In genomic region chr11:62933099-62933498, GRCm38 (mm10) we compare ENCODE assay signal across 26 mouse cellular contexts. TPM values are rescaled to one million over a fixed set of nuclear protein-coding genes. Genes with fewer than 3 reads are reported as not detected.
A peak's percentile ranks its signal among the peaks of the same experiment; 100 is the strongest.
DNase-seq lines count a peak whose midpoint lies in the region; TF ChIP-seq lines count a peak whose summit lies in the region.
"Had no signal": no experiment of that assay in that cellular context is flagged by ENCODE, and none has a peak within 500 bp of the region (broad histone marks: within the 10 kb centered on the region; RNA-seq: fewer than 3 reads in every experiment).

No protein-coding gene starts in this region.

- peak; percentile 25; the same call in 1 of the 2 replicates for TF ChIP-seq CTCF in liver, adult 2 months (IDR thresholded peaks at IDR 0.05; ENCODE audit: low read depth, low read length)
- peak; percentile 49 for TF ChIP-seq CTCF in ES-Bruce4 (IDR thresholded peaks at IDR 0.05; ENCODE audit: low read depth, low read length)
- TF ChIP-seq CTCF in cortical plate, adult 2 months (IDR thresholded peaks at IDR 0.05; ENCODE audit: extremely low read depth, insufficient read depth, low read length) = 0 out of 2 replicates have a peak, but pooled peaks have one; percentile 12

- H3K4me1 ChIP-seq in liver, adult 2 months (ENCODE audit: control insufficient read depth, insufficient read depth, low read length) = peaks cover 10% of the 10 kb centered on the region
- H3K4me1 ChIP-seq in ES-Bruce4 (ENCODE audit: control insufficient read depth, insufficient read depth, low read length) = no peaks in the 10 kb centered on the region
- H3K4me1 ChIP-seq in cortical plate, adult 2 months (ENCODE audit: control insufficient read depth, insufficient read depth, low read length) = no peaks in the 10 kb centered on the region
- H3K4me1 ChIP-seq: embryonic facial prominence, embryonic 15.5 days; hindbrain, embryonic 15.5 days; intestine, embryonic 15.5 days had no signal

- no peaks in the 10 kb centered on the region for H3K9me3 ChIP-seq in ES-Bruce4 (replicated peaks; ENCODE audit: control insufficient read depth, insufficient read depth, low read length, poor library complexity, severe bottlenecking)
- H3K9me3 ChIP-seq: embryonic facial prominence, embryonic 15.5 days; G1E; heart, embryonic 13.5 days; hindbrain, embryonic 15.5 days; intestine, embryonic 15.5 days; liver, embryonic 12.5 days; lung, embryonic 15.5 days had no signal

- peak; percentile 54 for DNase-seq in heart, adult 11 months
- no peak for DNase-seq in heart, adult 9 months (ENCODE audit: low spot score in 2 of 2)
- peak; percentile 25 for DNase-seq in liver, adult 2 months (ENCODE audit: extremely low read depth, low read depth, low spot score)
- DNase-seq in liver = no peak
- DNase-seq in right cerebral cortex, postnatal 10 days (ENCODE audit: low spot score in 2 of 2) = no peak
- DNase-seq: adrenal gland, adult 2 months; B cell, adult 2 months; cerebellum, adult 11 months; heart, postnatal 4 days; kidney, postnatal 14 days had no signal

- TF ChIP-seq EP300 in ES-Bruce4 (IDR thresholded peaks at IDR 0.05; ENCODE audit: insufficient read depth, low read depth, low read length) = no peak

- no peak overlapping the region for H3K4me3 ChIP-seq in liver, adult 2 months (ENCODE audit: insufficient read depth, low read depth, low read length)
- H3K4me3 ChIP-seq in ES-Bruce4 (ENCODE audit: low read depth, low read length) = no peak overlapping the region
- H3K4me3 ChIP-seq in cortical plate, adult 2 months (ENCODE audit: insufficient read depth, low read length) = no peak overlapping the region
- H3K4me3 ChIP-seq: embryonic facial prominence, embryonic 15.5 days; heart, embryonic 13.5 days; hindbrain, embryonic 15.5 days; intestine, embryonic 15.5 days; liver, embryonic 12.5 days; lung, embryonic 15.5 days had no signal

- H3K79me2 ChIP-seq in liver, adult 2 months (ENCODE audit: control insufficient read depth, insufficient read depth, low read length) = no peaks in the 10 kb centered on the region

- no peaks in the 10 kb centered on the region; the same call in 1 of the 2 replicates for H3K27me3 ChIP-seq in liver, adult 2 months (ENCODE audit: control insufficient read depth, insufficient read depth, low read length)
- H3K27me3 ChIP-seq in ES-Bruce4 (ENCODE audit: control insufficient read depth, insufficient read depth, low read length, poor library complexity, severe bottlenecking) = no peaks in the 10 kb centered on the region
- H3K27me3 ChIP-seq: embryonic facial prominence, embryonic 15.5 days; heart, embryonic 13.5 days; hindbrain, embryonic 15.5 days; intestine, embryonic 15.5 days; liver, embryonic 12.5 days; lung, embryonic 15.5 days had no signal

- WGBS in liver, adult 2 months = 92% methylated on average over 9 of the region's 9 CpGs

- no peak overlapping the region for H3K27ac ChIP-seq in liver, adult 2 months (replicated peaks; ENCODE audit: insufficient read depth, low read depth, low read length)
- H3K27ac ChIP-seq in ES-Bruce4 (ENCODE audit: insufficient read depth, low read length) = no peak overlapping the region
- H3K27ac ChIP-seq in cortical plate, adult 2 months (ENCODE audit: insufficient read depth, low read length) = no peak overlapping the region
- H3K27ac ChIP-seq: embryonic facial prominence, embryonic 15.5 days; heart, embryonic 13.5 days; hindbrain, embryonic 15.5 days; intestine, embryonic 15.5 days; liver, embryonic 12.5 days; lung, embryonic 15.5 days had no signal

- H3K36me3 ChIP-seq in liver, adult 2 months (ENCODE audit: control insufficient read depth, insufficient read depth, low read length) = no peaks in the 10 kb centered on the region
- H3K36me3 ChIP-seq in ES-Bruce4 (ENCODE audit: control insufficient read depth, insufficient read depth, low read length, poor library complexity, severe bottlenecking) = no peaks in the 10 kb centered on the region
- H3K36me3 ChIP-seq: embryonic facial prominence, embryonic 15.5 days; G1E; heart, embryonic 13.5 days; hindbrain, embryonic 15.5 days; intestine, embryonic 15.5 days; liver, embryonic 12.5 days; lung, embryonic 15.5 days had no signal

- H3K9ac ChIP-seq in liver, adult 2 months (ENCODE audit: low read depth, low read length) = no peak overlapping the region
- no peak overlapping the region for H3K9ac ChIP-seq in ES-Bruce4 (ENCODE audit: low read depth, poor library complexity, severe bottlenecking)
- H3K9ac ChIP-seq: embryonic facial prominence, embryonic 15.5 days; heart, embryonic 13.5 days; hindbrain, embryonic 15.5 days; intestine, embryonic 15.5 days; liver, embryonic 12.5 days; lung, embryonic 15.5 days had no signal

- no peak for TF ChIP-seq POLR2A in liver, adult 2 months (IDR thresholded peaks at IDR 0.05; ENCODE audit: extremely low read depth, insufficient read depth, low read length)
- TF ChIP-seq POLR2A in ES-Bruce4 (IDR thresholded peaks at IDR 0.05; ENCODE audit: insufficient read depth, low read length) = no peak
- TF ChIP-seq POLR2A in cortical plate, adult 2 months (IDR thresholded peaks at IDR 0.05; ENCODE audit: extremely low read depth, insufficient read depth, low read length) = no peak

RNA-seq across cellular contexts. Expression of gene Cdrt4, which starts 17.9 kb away (rescaled TPM):
- not detected in 2 replicates for total RNA-seq in liver, adult 2 months (2014; rRNA removed)
- polyA plus RNA-seq in liver, adult 2 months (2012; rRNA removed) = not detected in 2 replicates
- polyA plus RNA-seq in ES-Bruce4 (2011; ENCODE audit: insufficient read depth, insufficient read length, low read depth, missing spikeins) = 1.9 TPM in 1 of 2 replicates, not detected in the other
- not detected in 2 replicates for polyA plus RNA-seq in cortical plate, adult 2 months (2012; rRNA removed)
- total RNA-seq: adrenal gland, adult 2 months; left cerebral cortex, adult 18-20 months; left cerebral cortex, postnatal 36 days; megakaryocyte, adult 5-6 weeks; neutrophil, adult 5-6 weeks had no signal
- polyA plus RNA-seq: forebrain, embryonic 16.5 days; G1E; heart, embryonic 13.5 days; hindbrain, embryonic 15.5 days; intestine, embryonic 15.5 days; liver, embryonic 12.5 days; midbrain, embryonic 16.5 days; thymus, postnatal 0 days had no signal

RNA-seq across cellular contexts. Expression of gene Tvp23b, which starts 53.8 kb away (rescaled TPM):
- total RNA-seq in liver, adult 2 months (2014; rRNA removed) = 23.8 and 31.0 TPM in 2 replicates
- polyA plus RNA-seq in liver, adult 2 months (2012; rRNA removed) = 10.1 and 12.1 TPM in 2 replicates
- polyA plus RNA-seq in ES-Bruce4 (2011; ENCODE audit: insufficient read depth, insufficient read length, low read depth, missing spikeins) = 38.8 and 42.3 TPM in 2 replicates
- polyA plus RNA-seq in cortical plate, adult 2 months (2012; rRNA removed) = 30.2 and 32.8 TPM in 2 replicates

Comparison
In these comparisons a context has a peak if more than half of its experiments do, and no peak if none do; other contexts are left out.
1. DNase-seq: peak in heart, adult 11 months (single experiment) and liver, adult 2 months (single experiment); none in heart, adult 9 months (0 of 2), liver (single experiment) and right cerebral cortex, postnatal 10 days (0 of 2).
2. Peak in every context shown above with its lines, with median percentiles within 50 percentile points of each other: CTCF ChIP-seq.